Mouse (Mus musculus) neural tube, embryonic 12.5 days (tissue): Measurements from ENCODE around the gene P3h4. TPM values are rescaled to one million over a fixed set of nuclear protein-coding genes. Genes with fewer than 3 reads are reported as not detected.

Source experiments
- ATAC-seq: fragments of 200-750 bp; cut with Nextera tagmentation; 2 replicates; pipeline ENCODE4 v1.8.0; 2017; ENCODE audit warnings: low read depth, mild to moderate bottlenecking, moderate TSS enrichment, moderate library complexity; ENCODE audit not compliant: low FRiP score
- H3K27ac ChIP-seq: fragments of 300-500 bp; sonication (generic); 2 replicates; pipeline ENCODE4 v1.5.1; 2016
- H3K27me3 ChIP-seq: fragments of 300-500 bp; sonication (generic); replicated peaks from 2 replicates; pipeline ENCODE4 v1.6.1; 2016; ENCODE audit warnings: mild to moderate bottlenecking
- H3K36me3 ChIP-seq: fragments of 300-500 bp; sonication (generic); 2 replicates; pipeline ENCODE4 v1.6.1; 2016; ENCODE audit warnings: mild to moderate bottlenecking
- H3K4me1 ChIP-seq: fragments of 300-500 bp; sonication (generic); 2 replicates; pipeline ENCODE4 v1.6.1; 2016
- H3K4me2 ChIP-seq: fragments of 300-500 bp; sonication (generic); replicated peaks from 2 replicates; pipeline ENCODE4 v1.6.1; 2016; ENCODE audit warnings: mild to moderate bottlenecking
- H3K4me3 ChIP-seq: fragments of 300-500 bp; sonication (generic); 2 replicates; pipeline ENCODE4 v1.5.1; 2016
- H3K9ac ChIP-seq: fragments of 300-500 bp; sonication (generic); 2 replicates; pipeline ENCODE4 v1.6.1; 2016; ENCODE audit warnings: mild to moderate bottlenecking
- H3K9me3 ChIP-seq: fragments of 300-500 bp; sonication (generic); 2 replicates; pipeline ENCODE4 v1.6.1; 2016; ENCODE audit warnings: mild to moderate bottlenecking
- WGBS: fragments of 180-500 bp; shearing (Covaris S2); methylation state at CpG from one replicate; pipeline ENCODE4 v1.1.7; 2016; 5-methylcytosine and 5-hydroxymethylcytosine counted together
- polyA plus RNA-seq: library from polyadenylated mRNA; unstranded; fragments of >200 nt; fragmentation: Nextera tagmentation; extraction: Ambion mirVana; gene quantifications from 2 replicates; pipeline ENCODE4 v1.2.1, GENCODE M21; 2016

Gene P3h4
- polyA plus RNA-seq, 1 experiment from 2014 or later = 26.7 TPM

DNA sequence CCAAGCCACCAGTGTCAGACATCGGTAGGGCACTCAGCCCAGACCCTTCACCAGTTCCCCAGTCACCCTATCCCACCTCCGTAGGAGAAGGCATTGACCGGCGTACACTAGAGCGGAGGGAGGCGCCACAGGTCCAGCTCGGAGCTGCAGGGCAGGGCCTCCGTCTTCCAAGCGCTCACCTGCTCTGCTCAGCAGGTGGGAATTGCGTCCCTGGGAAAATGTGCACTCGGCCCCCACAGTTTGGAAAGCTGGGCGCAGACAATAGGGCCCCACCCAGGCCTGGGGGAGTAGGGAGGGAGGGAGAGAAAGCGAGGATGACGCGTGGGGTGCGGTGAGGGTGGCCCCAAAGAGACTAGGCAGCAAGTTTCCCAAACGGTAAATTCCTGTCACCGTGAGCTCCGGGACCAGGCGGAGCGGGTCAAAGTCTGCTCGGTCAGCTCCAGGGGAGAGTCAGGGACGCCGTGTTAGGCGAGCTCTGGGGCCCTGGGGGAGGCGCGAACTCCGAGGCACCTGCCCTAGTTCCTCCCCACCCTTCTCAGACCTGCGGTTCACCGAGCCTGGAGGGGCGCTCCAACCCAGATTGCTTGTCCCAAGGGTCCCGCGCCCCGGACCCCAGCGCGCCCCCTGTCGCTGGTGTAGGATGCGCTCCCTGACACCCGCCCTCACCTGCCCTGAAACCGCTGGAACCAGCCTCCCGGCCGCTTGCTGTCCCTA, 17.6 kb downstream of the P3h4 start:
- Histone ChIP-seq H3K27ac (no peak overlapping the region), H3K9ac (peak overlapping the region; percentile 78), H3K36me3 (no peaks in the 10 kb centered on the region), H3K4me2 (peak overlapping the region; percentile 67), H3K9me3 (no peaks in the 10 kb centered on the region), H3K4me1 (peaks cover 24% of the 10 kb centered on the region), H3K27me3 (peaks cover 25% of the 10 kb centered on the region), H3K4me3 (peak overlapping the region; percentile 60)
- WGBS = 3% methylated on average over 42 of the region's 42 CpGs
- no peak for ATAC-seq

GRCm38 (mm10) chr11:100395861-100396631, 18.6 kb downstream of the P3h4 start:
- Histone ChIP-seq H3K4me1 (peaks cover 27% of the 10 kb centered on the region), H3K27ac (no peak overlapping the region), H3K9ac (no peak overlapping the region), H3K9me3 (no peaks in the 10 kb centered on the region), H3K27me3 (peaks cover 25% of the 10 kb centered on the region), H3K4me2 (peak overlapping the region; percentile 67), H3K36me3 (no peaks in the 10 kb centered on the region), H3K4me3 (peak overlapping the region; percentile 60)
- WGBS = 37% methylated on average over 17 of the region's 17 CpGs
- ATAC-seq = no peak

- peaks cover 25% of the 10 kb centered on the region for H3K27me3 ChIP-seq
- no peaks in the 10 kb centered on the region for H3K9me3 ChIP-seq
- ATAC-seq = no peak
- peaks cover 31% of the 10 kb centered on the region for H3K4me1 ChIP-seq
- 40% methylated on average over 11 of the region's 11 CpGs for whole genome bisulfite sequencing
- H3K4me3 ChIP-seq = peak overlapping the region; percentile 60; the same call in 1 of the 2 replicates
- H3K4me2 ChIP-seq = peak overlapping the region; percentile 67
- H3K27ac ChIP-seq = no peak overlapping the region
- H3K36me3 ChIP-seq = no peaks in the 10 kb centered on the region
- H3K9ac ChIP-seq = no peak overlapping the region
These were observed 19.4 kb downstream of the P3h4 start for GRCm38 (mm10) chr11:100395200-100395599.

DNA sequence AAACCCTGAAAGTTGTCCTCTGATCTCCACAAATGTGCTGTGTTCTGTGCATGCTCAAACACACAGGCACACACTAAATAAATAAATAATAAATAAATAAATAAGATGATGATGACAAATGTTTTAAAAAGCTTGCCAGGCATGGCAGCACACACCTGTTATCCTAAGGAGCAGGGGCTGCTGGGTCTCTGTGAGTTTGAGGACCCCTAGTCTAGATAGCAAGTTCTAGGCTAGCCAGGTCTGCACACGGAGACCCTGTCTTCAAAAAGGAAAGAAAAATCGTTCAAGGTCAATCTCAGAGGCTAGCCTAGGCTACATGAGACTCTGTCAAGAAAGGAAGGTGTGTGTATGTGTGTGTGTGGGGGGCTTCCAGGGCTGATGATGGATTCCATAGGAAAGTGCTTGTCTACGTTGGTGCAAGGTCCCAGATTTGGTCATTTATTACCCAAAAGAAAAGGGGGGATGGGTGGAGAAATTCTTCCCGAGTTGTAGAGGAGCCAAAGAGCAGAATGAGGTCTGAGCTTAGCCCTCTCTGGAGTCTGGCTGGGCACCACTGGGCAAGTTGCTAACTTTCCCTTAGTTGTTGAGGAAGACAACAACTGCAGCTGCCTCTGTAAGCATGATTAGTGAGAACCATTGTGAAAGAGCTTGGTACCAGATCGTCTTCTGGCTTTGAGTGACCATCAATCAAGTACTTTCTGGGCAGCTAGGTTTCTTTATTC, 20.1 kb downstream of the P3h4 start:
- no peak for ATAC-seq
- H3K27me3 ChIP-seq = peaks cover 25% of the 10 kb centered on the region
- H3K9me3 ChIP-seq = no peaks in the 10 kb centered on the region
- H3K4me2 ChIP-seq = peak overlapping the region; percentile 67
- H3K4me3 ChIP-seq = no peak overlapping the region
- H3K36me3 ChIP-seq = no peaks in the 10 kb centered on the region
- 61% methylated on average over 5 of the region's 5 CpGs for WGBS
- H3K9ac ChIP-seq = no peak overlapping the region
- peaks cover 38% of the 10 kb centered on the region for H3K4me1 ChIP-seq
- no peak overlapping the region for H3K27ac ChIP-seq

DNA sequence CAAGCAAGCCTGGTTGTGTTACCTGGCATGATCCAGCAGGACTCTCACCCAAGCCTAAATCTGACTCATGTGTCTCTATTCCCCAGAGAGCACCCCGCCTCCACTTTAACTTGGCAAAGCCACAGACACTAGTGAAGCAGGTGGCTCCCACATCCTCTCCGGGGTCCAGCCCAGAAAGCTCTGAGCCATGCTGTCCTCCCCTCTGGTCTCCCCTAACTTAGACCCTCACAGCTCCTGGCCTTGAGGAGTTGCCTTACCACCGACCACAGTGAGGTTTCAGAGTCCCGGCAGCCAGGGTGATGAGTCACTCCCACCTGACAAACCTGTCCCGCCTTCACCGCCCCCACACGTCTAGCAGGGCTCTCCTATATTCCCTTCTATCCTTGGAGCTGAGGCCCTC, 20.9 kb downstream of the P3h4 start:
- WGBS = 78% methylated on average over 7 of the region's 7 CpGs
- peaks cover 25% of the 10 kb centered on the region for H3K27me3 ChIP-seq
- H3K4me2 ChIP-seq = no peak overlapping the region
- no peak overlapping the region for H3K27ac ChIP-seq
- no peak for ATAC-seq
- no peak overlapping the region for H3K9ac ChIP-seq
- H3K4me3 ChIP-seq = no peak overlapping the region
- H3K9me3 ChIP-seq = no peaks in the 10 kb centered on the region
- no peaks in the 10 kb centered on the region for H3K36me3 ChIP-seq
- H3K4me1 ChIP-seq = peaks cover 38% of the 10 kb centered on the region

- no peaks in the 10 kb centered on the region for H3K9me3 ChIP-seq
- WGBS = 79% methylated on average over 5 of the region's 5 CpGs
- H3K36me3 ChIP-seq = no peaks in the 10 kb centered on the region
- no peak overlapping the region for H3K27ac ChIP-seq
- peaks cover 25% of the 10 kb centered on the region for H3K27me3 ChIP-seq
- ATAC-seq = no peak
- no peak overlapping the region for H3K4me2 ChIP-seq
- no peak overlapping the region for H3K4me3 ChIP-seq
- peaks cover 44% of the 10 kb centered on the region for H3K4me1 ChIP-seq
- no peak overlapping the region for H3K9ac ChIP-seq
These were observed 21.7 kb downstream of the P3h4 start for GRCm38 (mm10) chr11:100392958-100393357.

- no peak overlapping the region for H3K9ac ChIP-seq
- H3K27ac ChIP-seq = no peak overlapping the region
- 90% methylated on average over 7 of the region's 7 CpGs for WGBS
These were observed 22.7 kb downstream of the P3h4 start for GRCm38 (mm10) chr11:100391884-100392345.

DNA sequence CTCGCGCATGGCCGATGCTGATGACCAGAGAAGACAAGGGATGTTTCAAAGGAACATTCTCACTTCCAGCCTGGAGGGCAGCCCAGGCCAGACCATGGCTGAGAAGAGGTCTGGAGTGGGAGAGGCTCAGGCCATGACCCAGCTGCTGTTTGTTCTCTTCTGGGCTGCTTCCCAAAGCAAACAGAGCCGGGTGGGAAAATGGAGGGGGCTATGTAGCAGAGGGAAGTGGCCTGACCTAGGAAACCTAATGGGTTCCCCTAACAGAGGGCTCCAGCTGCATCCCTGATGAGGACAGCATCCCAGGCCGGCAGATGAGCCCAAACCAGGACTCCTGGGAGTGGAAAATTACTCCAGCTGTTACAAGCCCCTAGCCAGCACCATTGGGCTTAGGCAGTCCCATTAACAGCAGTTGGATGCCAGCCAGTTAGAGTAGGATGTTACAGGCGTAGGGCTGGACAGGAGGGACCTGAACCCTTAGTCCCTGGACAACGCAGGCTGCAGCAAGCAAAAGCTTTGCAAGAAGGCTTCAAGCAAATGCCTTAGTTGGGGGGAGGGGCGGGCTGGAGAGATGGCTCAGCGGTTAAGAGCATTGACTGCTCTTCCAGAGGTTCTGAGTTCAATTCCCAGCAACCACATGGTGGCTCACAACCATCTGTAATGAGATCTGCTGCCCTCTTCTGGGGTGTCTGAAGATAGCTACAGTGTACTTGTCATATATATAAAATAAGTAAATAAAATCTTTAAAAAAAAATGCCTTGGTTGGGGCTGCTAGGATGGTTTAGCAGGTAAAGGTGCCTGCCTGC, 23.4 kb downstream of the P3h4 start:
- Histone ChIP-seq H3K27ac (no peak overlapping the region), H3K9ac (no peak overlapping the region), H3K36me3 (no peaks in the 10 kb centered on the region), H3K4me1 (peaks cover 44% of the 10 kb centered on the region), H3K4me2 (no peak overlapping the region), H3K9me3 (no peaks in the 10 kb centered on the region), H3K27me3 (peaks cover 17% of the 10 kb centered on the region; the same call in 1 of the 2 replicates), H3K4me3 (no peak overlapping the region)
- 66% methylated on average over 9 of the region's 9 CpGs for WGBS
- no peak for ATAC-seq

More at GRCm38 (mm10) chr11:100391884-100392345, 22.7 kb downstream of the P3h4 start:
- peaks cover 50% of the 10 kb centered on the region for H3K4me1 ChIP-seq
- no peaks in the 10 kb centered on the region for H3K36me3 ChIP-seq
- peaks cover 22% of the 10 kb centered on the region for H3K27me3 ChIP-seq
- no peak for ATAC-seq
- H3K4me3 ChIP-seq = no peak overlapping the region
- no peaks in the 10 kb centered on the region for H3K9me3 ChIP-seq
- H3K4me2 ChIP-seq = no peak overlapping the region

DNA sequence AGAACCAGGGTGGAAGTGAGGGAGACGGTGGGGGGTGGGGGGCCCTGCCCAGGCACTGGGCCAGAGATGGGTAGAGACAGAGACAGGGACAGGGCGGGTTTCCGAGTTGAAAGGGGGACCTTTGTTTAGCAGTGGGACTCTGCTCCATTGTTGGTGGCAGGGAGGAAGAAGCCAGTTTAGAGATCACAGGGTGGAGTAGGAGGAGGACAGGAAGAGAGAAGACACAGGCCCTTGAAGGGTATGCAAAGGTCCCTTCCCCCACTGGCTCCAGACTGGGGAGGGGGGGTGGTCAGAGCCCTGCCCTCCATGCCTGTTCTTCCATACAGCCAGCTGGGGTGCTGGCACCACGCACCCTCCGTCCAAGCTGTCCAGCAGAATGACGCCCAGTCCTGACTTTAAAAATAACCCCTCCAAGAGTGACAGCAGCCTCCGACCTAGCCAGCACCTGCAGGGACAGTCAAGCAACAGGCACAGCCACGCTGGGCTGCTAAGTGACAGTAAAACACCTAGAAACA, 24.6 kb downstream of the P3h4 start:
- Histone ChIP-seq H3K27ac (no peak overlapping the region), H3K9me3 (no peaks in the 10 kb centered on the region), H3K9ac (no peak overlapping the region), H3K4me3 (no peak overlapping the region), H3K27me3 (peaks cover 4% of the 10 kb centered on the region; the same call in 1 of the 2 replicates), H3K36me3 (peaks cover 7% of the 10 kb centered on the region), H3K4me2 (0 out of 2 replicates have a peak overlapping the region, but pooled peaks have one; percentile 1), H3K4me1 (peaks cover 32% of the 10 kb centered on the region)
- no peak for ATAC-seq
- 42% methylated on average over 8 of the region's 8 CpGs for WGBS

DNA sequence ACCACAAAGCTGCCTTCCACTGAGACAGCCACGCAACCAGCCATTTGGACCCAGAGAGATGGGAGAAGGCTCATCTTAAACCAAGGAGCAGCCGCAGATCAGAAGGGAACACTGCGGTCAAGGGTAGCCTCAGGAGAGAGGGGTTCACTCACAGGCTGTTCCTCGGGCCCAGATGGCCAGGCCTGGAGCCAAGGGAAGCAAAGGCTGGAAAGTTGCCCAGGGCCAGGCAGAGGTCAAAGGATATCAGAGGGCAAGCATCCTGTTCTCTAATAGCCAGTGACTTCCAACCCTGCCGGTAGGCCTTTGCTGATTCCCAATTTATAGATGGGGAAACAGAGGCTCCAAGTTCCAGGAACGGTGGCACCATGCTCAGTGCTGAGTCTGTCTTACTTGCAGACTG, 26.0 kb downstream of the P3h4 start:
- H3K27ac ChIP-seq = no peak overlapping the region
- 87% methylated on average over 6 of the region's 6 CpGs for WGBS
- no peaks in the 10 kb centered on the region for H3K9me3 ChIP-seq
- no peak overlapping the region for H3K9ac ChIP-seq
- ATAC-seq = no peak
- no peaks in the 10 kb centered on the region for H3K27me3 ChIP-seq
- peaks cover 32% of the 10 kb centered on the region for H3K4me1 ChIP-seq
- peak overlapping the region; percentile 12; the same call in 1 of the 2 replicates for H3K4me2 ChIP-seq
- peaks cover 7% of the 10 kb centered on the region for H3K36me3 ChIP-seq
- H3K4me3 ChIP-seq = no peak overlapping the region

GRCm38 (mm10) chr11:100387589-100388375, 26.9 kb downstream of the P3h4 start:
- Histone ChIP-seq H3K9ac (no peak overlapping the region), H3K36me3 (peaks cover 13% of the 10 kb centered on the region), H3K4me2 (peak overlapping the region; percentile 34), H3K4me1 (peaks cover 30% of the 10 kb centered on the region), H3K4me3 (no peak overlapping the region), H3K27me3 (no peaks in the 10 kb centered on the region), H3K27ac (no peak overlapping the region), H3K9me3 (no peaks in the 10 kb centered on the region)
- no peak for ATAC-seq
- WGBS = 46% methylated on average over 14 of the region's 14 CpGs
